Mouse (Mus musculus) urinary bladder, adult 2 months (tissue): ENCODE data around the gene Dop1a. TPM values are rescaled to one million over a fixed set of nuclear protein-coding genes. Genes with fewer than 3 reads are reported as not detected.

Experiments
- DNase-seq: peaks from one replicate; pipeline ENCODE4 v3.0.0; 2022; ENCODE audit warnings: low spot score
- polyA plus RNA-seq: library from polyadenylated mRNA; depleted of rRNA; stranded (reverse); fragments of >200 nt; gene quantifications from 2 replicates; pipeline ENCODE4 v1.2.3, GENCODE M21; 2012; rRNA removed

Gene Dop1a
- 23.2 and 24.2 TPM in 2 replicates for polyA plus RNA-seq

DNA sequence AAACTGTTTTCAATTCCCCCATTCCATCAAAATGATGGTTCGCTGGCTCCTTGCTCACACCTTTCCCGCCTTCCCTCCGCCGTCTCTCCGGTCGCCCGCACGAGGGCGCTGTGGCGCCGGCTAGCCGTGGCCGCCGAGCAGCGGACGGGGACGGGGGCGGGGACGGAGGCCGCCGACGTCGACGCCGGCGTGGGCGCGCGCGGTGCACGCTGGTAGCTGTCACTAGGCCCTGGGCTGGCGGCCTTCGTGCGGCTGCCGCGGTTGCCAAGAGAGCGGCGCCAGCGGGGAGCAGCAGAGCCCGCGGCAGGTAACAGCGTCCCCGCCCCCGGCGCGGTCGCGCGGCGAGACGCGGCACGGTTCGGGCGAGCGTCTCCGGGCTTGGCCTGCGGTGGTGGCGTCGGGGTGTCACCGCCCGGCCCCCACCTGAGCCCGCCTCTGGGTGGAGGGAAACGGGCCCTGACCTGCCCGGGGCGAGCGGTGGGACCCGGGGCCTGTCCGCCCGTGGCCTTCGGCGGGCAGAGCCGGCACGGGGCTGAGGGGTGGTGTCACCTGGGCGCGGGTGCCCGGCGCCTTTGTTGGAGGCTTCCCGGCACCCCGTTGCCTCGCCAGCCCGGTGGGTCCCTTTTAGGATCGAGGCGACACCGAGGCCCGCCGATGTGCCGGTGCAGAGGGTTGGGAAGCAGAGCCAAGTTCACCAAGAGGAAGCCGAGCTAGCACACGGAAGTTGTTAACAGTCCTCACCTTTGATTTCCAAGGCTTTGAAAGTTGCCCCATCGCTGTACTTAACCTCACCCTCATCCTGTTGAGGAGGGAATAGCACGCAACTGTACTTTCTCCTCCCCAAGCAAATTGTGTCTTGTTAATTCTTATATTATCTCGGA is at the start of gene Dop1a:
Dop1a (plus strand) TSS at position 165 of the 881 bp plus-strand sequence.
- DNase-seq, result peak; percentile 87

DNA sequence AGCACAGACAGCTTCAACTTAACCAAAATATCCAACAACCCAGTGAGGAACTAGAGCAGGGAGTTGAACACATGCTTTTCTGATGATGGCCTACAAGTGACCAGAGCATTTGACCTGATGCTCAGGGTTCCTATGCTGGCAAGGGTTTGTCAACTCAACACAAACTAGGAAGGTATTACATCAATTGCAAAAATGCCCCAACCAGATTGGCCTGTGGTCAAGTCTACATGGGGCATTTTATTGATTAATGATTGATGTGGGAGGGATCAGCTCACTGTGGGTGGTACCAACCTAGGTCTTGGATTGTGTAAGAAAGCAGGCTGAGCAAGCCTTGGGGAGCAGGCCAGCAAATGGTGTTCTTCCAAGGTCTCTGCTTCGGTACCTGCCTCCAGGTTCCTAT is 49.0 kb upstream of the Dop1a start:
- no peak for DNase-seq

DNA sequence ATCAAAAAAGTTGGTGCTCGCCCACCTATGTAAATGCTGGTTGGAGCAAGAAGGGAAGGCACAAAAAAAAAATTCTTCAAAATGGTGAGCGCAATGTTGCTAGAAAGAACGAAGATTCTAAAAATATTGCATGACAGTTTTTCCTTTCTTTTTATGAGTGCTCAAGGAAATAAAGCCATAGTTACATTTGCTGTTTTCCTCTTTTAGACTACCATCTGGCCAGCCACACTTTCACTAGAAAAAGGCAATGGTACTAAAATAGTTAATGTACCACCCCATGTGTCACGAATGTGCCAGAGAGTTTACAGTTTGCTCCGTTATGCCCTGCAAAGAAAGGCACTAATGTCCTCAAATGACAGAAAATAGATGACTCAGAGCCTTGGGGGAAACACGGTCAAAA is 47.6 kb upstream of the Dop1a start:
- no peak for DNase-seq

DNA sequence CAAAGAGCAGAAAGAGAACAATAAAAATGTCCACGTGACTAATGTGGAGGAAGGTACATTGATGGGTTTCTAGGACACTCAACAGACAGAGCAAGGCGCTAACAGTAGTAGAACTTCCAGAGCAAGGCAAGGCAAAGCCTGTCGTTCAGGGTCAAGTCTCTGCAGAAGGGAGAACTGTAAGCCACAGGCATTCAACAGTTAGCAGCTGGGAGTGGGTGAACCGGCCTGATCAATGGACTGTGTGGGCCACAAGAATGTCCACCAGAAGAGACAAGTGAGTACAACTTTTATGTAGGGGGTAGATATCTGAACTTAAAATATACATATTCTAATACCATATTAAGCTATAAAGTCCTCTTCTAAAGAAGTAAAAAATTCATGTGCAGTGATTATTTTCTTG is 43.6 kb upstream of the Dop1a start:
- no peak for DNase-seq

DNA sequence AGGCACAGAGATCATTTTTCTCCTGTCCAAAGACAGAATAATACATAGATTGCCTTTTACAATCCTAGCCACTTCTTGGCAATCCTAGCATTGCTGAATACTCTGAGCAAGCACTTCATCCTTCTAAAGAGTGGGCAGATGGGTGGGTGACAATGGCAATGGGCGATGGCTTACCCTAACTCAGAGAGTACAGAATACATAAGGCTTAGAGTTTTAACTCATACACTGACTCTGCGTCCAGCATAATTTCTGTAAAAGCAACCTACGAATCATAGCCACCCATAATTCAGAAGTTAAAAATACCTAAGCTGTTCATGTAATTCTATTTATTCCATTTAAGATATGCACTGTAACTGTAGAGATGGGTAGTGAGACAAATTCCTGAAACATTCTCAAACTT is 31.4 kb upstream of the Dop1a start:
- DNase-seq, result no peak

DNA sequence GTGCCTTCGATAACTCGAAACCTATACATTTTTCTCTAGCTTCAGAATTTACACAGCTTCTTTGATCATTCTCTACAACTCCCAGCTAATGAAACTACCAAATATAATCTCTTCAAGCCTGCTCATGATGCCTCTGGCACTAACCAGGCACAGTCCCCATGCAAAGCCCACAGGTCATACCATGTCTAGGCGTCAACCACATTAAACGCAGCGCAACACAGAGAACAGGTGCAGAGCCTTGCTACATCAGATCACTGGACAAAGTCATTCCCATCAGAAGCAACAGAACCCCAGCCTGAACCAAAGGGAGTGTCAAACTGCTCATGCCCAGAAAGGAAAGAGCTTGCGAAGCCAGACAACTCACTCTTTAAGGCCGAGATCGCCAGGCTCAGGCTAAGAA is 30.3 kb upstream of the Dop1a start:
- DNase-seq, result no peak

DNA sequence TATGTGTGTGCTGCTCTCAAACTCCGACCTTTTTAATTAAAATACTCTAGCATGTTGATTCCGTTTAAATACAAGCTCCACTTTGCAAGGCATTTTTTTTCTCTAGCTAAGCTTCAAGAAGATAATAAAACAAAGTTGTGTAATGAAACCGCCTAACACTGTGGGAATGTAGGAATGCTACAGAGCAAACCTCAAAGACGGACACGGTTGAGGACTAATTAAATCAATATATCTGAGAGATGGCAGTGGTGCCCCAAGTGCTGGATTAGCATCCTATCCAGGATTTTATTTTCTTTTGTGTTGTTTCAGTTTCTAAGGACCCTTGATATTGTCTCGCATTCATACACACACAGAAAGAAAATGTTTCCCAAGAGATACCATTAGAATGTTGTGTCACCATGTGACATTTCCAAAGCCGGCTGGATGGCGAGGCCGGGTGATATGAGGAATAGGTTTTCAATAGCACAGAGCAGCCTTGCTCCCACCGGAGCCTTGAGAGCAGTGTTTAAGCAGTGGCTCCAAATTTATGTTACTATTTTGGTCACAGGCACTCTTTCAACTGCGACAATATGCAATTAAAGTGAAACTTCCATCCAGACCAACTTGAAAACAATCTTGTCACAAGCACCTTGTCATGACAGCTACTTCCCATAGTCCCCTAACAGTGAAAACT is 28.5 kb upstream of the Dop1a start:
- DNase-seq, result no peak

DNA sequence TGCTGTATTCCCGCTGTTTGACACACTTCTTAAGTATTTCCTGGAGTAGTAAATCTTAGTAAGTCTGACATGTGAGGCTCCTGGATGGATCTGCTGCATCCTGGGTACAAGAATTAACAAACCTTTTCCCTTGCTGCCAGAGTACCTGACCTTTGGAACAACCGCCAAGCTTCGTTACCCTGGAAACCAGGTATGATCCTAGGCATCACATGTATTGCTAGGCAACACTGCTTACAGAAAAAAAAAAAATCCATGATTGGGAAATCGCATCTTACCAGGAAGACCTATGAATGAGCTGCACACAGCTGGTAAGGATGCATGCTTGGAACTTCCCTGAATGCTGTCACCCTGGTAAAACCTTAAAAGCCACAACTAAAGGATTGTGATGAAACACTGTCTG is 24.7 kb upstream of the Dop1a start:
- no peak for DNase-seq

DNA sequence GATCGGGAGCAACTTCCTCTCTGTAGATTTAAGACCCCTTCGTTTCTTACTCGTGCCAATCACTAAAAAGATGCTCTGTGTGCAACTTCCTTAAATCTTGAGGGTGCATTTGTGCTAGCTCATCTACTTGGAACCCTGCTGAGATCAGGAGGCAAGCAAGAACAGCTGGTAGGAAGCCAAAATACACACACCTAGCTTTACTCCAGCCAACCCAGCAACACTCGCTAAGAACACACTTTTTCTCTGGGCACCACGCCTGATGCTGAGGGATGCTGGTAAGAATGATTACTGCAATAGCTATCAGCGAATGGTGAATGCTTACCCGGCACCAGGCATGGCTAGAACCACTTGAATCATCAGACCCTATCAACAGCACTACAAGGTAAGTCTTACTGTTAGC is 20.1 kb upstream of the Dop1a start:
- DNase-seq, result no peak

DNA sequence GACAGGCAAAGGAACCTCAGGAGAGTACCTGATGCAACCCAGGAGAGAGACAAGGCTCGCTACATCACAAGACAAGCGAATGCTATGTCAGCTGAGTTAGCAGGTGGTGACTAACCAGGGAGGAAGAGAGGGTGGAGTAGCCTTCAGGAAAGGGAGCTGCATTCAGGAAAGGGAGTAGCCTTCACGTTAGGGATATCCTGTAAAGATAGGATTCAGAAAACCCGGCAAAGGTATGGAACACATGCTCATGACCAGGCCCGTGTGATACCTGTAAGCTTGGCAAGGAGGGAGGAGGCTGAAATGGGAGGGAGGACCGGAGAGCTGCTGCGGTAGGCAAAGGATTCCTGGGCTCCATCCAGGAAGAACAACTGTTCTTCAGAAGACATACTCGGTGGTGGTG is 19.5 kb upstream of the Dop1a start:
- no peak for DNase-seq

DNA sequence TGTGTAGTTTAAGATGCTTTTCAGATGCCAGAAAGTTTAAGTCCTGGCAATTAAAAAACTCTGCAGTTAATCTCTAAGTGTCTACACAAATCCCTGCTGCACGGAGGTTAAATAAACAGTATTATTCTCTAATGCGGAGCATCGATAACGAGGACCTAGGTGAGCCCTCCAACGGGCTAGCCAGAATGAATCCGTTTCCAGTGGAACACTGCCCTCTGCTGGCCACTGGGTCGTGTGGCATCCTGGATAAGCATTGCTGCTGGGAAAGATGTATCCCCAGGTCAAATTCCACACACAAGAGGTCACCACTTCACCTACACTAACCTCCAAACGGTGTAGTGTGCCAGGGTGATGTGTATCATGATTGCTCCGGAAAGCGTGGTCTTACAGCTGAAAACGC is 17.4 kb upstream of the Dop1a start:
- peak; percentile 63 for DNase-seq

DNA sequence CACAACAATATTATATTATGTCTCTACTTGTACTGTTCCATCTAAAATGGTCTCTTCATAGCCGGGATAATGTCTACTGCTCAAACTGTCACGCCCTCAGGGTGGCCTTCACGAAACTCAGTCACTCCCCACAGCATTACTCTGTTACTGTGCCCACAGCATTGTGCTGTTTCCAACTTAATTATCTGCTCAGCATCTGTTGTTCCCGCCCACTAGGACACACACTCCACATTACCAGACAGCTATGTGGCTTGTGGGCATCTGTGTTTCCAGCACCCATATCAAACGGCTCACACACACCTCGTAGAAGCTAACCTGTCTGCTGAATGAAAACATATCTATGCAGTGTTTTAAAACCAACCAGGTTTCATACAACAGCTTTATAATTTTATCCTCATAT is 15.9 kb upstream of the Dop1a start:
- no peak for DNase-seq

DNA sequence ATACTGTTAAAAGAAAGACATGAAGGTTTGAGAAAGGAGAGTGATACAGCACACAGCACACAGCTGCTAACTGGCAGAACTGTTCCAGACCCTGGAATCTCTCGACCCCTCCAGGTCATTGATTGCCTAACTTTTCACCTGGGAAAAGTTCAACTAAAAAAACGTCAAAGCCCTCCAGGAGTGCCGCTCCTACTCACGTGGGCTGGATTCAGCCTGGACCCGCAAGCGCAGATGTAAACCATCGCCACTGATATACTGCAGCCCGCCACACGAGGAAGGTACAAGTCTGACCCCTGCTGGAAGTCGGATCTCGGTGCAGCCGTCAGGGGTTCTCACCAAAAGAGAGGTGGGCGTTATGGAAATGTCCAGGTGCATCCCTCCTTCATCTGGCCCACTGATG is 15.3 kb upstream of the Dop1a start:
- no peak for DNase-seq

DNA sequence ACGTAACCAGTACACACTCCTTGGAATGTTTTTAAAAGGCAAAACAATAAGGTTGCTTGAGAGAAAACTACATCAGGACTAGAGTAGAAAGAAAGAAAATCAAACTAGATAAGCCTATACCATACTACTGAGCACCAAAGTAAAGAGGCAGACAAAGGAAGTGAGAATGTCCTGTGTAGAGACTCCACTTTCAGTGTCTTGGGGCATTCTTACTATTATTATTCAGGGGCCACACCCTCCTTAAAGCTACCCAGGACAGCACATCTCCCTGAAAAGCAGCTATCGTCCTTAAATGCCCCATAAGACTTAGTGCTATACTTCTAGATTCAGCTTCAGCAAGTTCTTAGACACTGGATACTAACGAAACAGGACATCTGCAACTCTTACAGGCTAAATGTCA is 13.3 kb upstream of the Dop1a start:
- no peak for DNase-seq

DNA sequence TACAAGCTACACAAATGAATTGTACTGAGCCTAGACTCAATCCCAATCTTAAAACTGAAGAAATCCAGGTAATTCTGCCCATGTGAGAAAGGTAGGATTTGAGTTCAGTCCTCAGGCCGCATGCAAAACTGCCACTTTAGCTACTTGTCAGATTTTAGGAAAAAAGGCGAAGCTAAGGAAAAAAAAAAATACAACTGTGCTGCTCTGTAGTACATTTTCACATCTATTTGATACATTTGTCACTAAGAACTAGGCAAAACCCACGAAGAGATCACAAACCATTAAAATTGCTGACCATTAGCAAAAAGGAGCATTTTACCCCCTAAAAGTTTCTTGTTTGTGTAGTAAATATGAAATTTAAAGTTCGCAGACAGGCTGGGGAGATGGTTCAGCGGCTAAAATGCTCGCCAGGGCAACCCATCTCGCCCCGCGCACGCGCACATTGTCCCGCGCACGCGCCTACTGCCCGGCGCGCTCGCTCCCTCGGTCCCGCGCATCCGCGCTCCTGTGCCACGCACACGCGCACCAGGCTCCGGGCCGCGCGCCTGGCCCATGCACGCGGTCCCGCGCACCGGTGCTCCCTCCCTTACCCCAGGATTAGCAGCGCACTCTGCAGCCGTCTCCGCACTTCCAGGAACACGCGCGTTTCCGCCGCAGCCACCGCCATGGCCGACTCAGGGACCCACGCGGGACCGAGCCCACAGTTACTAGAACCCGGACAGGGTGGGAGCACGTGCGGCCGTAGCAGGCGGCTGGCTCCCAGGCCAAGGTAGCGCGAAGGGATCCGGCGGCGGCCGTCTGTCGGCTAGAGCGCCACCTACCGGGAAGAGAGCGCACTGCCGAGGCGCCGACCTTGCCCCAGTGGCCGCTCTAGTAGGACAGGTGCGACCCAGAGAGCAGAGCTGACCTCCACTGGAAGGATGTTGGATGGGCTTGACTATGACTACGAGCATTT is 2.5 kb upstream of the Dop1a start, which contains the start of gene Ube2cbp:
Ube2cbp (minus strand) TSS at position 800 of the 955 bp plus-strand sequence.
- DNase-seq, result peak; percentile 81

DNA sequence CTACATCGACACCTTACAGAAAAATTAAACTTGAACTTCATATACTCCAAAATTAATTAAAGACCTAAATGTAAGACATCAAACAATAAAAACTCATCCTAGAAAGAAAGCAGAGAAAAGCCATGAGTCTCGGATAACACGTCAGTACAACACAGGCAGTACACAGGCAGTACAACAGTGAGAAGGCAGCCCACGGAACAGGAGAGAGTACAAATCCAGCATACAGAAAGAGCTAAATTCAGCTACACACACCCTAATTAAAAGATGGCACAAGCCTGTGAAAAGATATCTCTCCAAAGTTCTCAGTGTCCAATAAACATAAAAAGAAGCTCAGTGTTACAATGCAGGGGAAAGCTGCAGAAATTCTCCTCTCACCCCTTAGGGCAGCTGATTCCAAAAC is 9.0 kb downstream of the Dop1a start:
- DNase-seq, result no peak

DNA sequence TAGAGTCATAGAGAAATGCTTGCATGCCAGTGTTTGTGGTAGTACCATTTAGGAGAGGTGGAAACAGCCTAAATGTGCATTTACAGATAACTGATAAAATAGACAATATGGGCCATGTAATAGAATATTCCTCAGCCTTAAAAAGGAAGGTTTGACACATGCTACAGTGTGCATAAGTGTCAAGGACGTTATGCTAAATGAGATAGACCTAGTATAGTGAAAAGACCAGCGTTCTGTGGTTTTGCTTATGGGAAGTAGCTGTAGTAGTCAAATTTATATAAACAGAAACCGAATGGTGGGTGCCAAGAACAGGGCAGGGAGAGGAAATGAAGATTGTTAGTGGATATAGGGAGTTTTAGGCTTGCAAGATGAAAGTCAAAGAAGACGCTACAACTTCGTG is 9.8 kb downstream of the Dop1a start:
- DNase-seq, result no peak

DNA sequence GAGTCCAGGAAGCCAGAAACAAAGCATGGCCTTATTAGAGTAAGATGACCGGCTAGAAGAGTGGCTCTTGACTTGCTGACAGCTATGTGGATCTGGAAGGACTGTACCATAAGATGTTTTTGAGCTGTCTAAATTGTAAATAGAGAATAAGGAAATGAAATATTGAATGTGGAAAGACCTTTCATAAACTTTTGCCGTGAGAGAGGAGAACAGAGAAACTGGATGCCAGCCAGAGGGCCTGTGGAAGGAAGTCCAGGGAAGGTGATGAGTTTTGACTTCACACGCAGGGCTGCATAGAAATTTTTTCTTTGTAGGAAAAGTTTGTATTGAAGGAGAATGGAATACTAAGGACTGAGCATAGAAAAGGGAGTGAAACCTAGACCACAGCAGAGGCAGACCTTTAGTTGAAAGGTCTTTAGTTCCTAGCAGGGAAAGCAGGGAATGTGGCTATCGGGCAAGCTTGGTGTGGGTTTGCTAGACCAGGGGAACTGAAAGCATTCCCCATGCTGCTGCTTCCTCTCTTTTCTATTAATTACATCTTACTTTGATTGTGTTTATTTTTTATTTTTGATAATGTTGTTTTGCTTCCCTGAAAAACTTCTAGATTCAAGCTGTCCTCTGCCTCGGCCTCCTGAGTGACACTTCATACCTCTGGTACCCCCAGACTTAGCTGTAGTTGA is 11.6 kb downstream of the Dop1a start:
- DNase-seq, result no peak

DNA sequence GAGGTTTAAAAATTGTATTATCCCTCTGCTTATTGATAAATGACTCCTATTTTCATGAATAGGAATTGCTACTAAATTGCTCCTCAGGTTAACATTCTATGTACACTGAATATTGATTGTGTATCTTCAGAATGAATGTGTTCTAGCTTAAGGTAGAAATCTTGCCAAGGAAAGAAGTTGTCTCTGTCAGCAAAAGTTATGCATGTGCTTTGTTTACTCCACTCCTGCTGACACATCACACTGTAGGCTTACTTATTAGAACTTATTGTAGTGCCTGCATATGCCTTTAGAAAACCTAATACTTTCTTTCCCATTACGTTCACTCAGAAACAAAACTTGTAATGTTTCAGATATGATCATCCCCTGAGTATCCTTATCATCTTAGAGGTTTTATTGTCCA is 15.3 kb downstream of the Dop1a start:
- no peak for DNase-seq

DNA sequence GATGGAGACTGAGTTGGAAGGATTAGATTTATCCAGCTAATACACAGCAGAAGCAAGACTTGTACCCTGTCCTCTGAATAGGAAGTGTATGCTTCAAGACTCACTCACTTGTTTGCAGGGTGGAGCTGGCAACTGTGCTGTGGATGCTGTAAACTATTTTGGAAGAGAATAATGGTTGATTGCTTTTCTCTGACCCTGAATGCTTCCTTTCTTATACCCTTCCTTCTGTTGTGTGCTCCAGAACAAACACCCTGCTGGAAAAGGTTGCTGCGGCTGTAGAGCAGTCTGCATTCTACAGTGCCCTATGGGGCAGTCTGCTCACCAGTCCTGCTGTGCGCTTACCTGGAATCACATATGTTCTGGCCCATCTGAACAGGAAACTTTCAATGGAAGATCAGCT is 24.8 kb downstream of the Dop1a start:
- DNase-seq, result no peak

DNA sequence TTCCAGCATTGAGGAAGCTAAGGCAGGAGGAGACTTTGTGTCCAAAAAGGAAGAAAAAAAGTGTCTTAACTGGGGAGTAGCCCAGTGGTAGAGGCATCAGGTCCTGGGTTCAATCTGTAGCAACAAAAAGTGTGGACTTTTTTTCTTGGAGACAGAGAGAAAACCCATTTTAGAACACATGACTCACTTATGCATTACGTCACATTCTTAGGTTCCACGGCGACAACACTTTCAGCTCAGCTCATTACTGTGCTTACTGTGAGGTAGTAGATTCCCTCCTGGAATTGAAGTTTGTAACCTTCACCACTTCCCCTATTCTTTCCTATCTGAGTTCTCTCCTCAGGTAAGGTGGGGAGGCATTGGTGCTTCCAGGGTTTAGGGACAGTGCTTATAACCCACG is 29.3 kb downstream of the Dop1a start:
- no peak for DNase-seq

DNA sequence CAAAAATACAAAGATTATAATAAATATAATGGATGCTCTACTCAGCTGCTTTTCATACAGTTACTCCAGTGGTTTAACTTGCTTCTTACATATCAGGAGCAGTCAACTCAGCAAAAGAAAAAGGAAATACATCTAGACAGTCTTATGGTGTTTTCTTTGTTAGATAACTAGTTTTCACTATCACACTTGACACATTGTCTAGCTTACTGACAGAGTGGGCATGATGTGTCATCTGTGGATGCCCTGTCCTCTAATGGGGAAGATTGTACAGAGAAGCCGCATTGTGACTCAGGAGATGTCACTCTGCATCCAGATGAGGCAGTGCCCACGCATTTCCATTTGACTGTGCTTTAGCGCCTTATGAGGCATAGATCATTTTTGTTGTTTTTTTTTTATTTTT is 32.1 kb downstream of the Dop1a start:
- DNase-seq, result no peak
